8 mouse cellular contexts compared by ENCODE assay signal in genomic region chr15:86057908-86058307, GRCm38 (mm10). TPM values are rescaled to one million over a fixed set of nuclear protein-coding genes. Genes with fewer than 3 reads are reported as not detected.
DNase-seq lines count a peak whose midpoint lies in the region; ATAC-seq lines count a peak whose summit lies in the region.

No protein-coding gene starts in this region.

- H3K27me3 ChIP-seq in heart, embryonic 12.5 days (replicated peaks): no peaks in the 10 kb centered on the region; the same call in 1 of the 2 replicates
- H3K27me3 ChIP-seq in heart, embryonic 16.5 days (ENCODE audit: control insufficient read depth, insufficient read depth, low read length): no peaks in the 10 kb centered on the region
- no peaks in the 10 kb centered on the region; the same call in 1 of the 2 replicates for H3K27me3 ChIP-seq in midbrain, embryonic 11.5 days (ENCODE audit: control insufficient read depth, insufficient read depth, low read length)

- H3K4me2 ChIP-seq in heart, embryonic 12.5 days: peak overlapping the region; percentile 86
- peak overlapping the region; percentile 80 for H3K4me2 ChIP-seq in heart, embryonic 16.5 days (ENCODE audit: low read depth, low read length)
- H3K4me2 ChIP-seq in midbrain, embryonic 11.5 days: peak overlapping the region; percentile 87

- H3K9ac ChIP-seq in heart, embryonic 12.5 days: peak overlapping the region; percentile 98
- H3K9ac ChIP-seq in heart, embryonic 16.5 days (ENCODE audit: low read length): peak overlapping the region; percentile 91
- peak overlapping the region; percentile 95 for H3K9ac ChIP-seq in midbrain, embryonic 11.5 days (ENCODE audit: low read length)

- ATAC-seq in heart, embryonic 12.5 days (ENCODE audit: insufficient number of reproducible peaks, low FRiP score): no peak
- ATAC-seq in heart, embryonic 16.5 days (replicated peaks; ENCODE audit: extremely low read depth, insufficient read depth, low FRiP score): no peak
- ATAC-seq in midbrain, embryonic 11.5 days (ENCODE audit: low FRiP score): peak; percentile 57

- H3K4me1 ChIP-seq in heart, embryonic 12.5 days (replicated peaks): peaks cover 49% of the 10 kb centered on the region
- H3K4me1 ChIP-seq in heart, embryonic 16.5 days (ENCODE audit: control insufficient read depth, insufficient read depth, low read length): peaks cover 43% of the 10 kb centered on the region
- H3K4me1 ChIP-seq in midbrain, embryonic 11.5 days (ENCODE audit: control insufficient read depth, insufficient read depth, low read length): peaks cover 18% of the 10 kb centered on the region

- no peaks in the 10 kb centered on the region for H3K36me3 ChIP-seq in heart, embryonic 12.5 days
- no peaks in the 10 kb centered on the region for H3K36me3 ChIP-seq in heart, embryonic 16.5 days (ENCODE audit: control insufficient read depth, insufficient read depth)
- no peaks in the 10 kb centered on the region for H3K36me3 ChIP-seq in midbrain, embryonic 11.5 days (ENCODE audit: control insufficient read depth, insufficient read depth, low read length)

- H3K27ac ChIP-seq in heart, embryonic 12.5 days (ENCODE audit: poor library complexity, severe bottlenecking): 0 out of 2 replicates have a peak overlapping the region, but pooled peaks have one; percentile 53
- peak overlapping the region; percentile 84 for H3K27ac ChIP-seq in heart, embryonic 16.5 days (ENCODE audit: low read length)
- no peak overlapping the region for H3K27ac ChIP-seq in midbrain, embryonic 11.5 days (ENCODE audit: low read depth, low read length)

- no peak for DNase-seq in heart, adult 18-20 months
- DNase-seq in R1 (ENCODE audit: low read depth, low spot score): peak; percentile 21
- DNase-seq in midbrain, embryonic 11.5 days (ENCODE audit: low spot score, missing footprints): no peak
- DNase-seq in spleen, postnatal 4 days (ENCODE audit: low spot score in 2 of 2): no peak
- no peak for DNase-seq in frontal cortex, postnatal 14 days (ENCODE audit: low spot score in 2 of 2)
- no peak for DNase-seq in gastrocnemius, postnatal 10 days

- 7% methylated on average over 7 of the region's 7 CpGs for whole genome bisulfite sequencing in heart, embryonic 12.5 days
- 13% methylated on average over 7 of the region's 7 CpGs for WGBS in heart, embryonic 16.5 days
- WGBS in midbrain, embryonic 11.5 days: 6% methylated on average over 7 of the region's 7 CpGs

- H3K4me3 ChIP-seq in heart, embryonic 12.5 days: peak overlapping the region; percentile 90
- H3K4me3 ChIP-seq in heart, embryonic 16.5 days (ENCODE audit: low read length): peak overlapping the region; percentile 80
- H3K4me3 ChIP-seq in midbrain, embryonic 11.5 days (ENCODE audit: low read depth, low read length): peak overlapping the region; percentile 77

- H3K9me3 ChIP-seq in heart, embryonic 12.5 days (replicated peaks): no peaks in the 10 kb centered on the region
- no peaks in the 10 kb centered on the region for H3K9me3 ChIP-seq in heart, embryonic 16.5 days (replicated peaks; ENCODE audit: control insufficient read depth, low read length)
- H3K9me3 ChIP-seq in midbrain, embryonic 11.5 days (ENCODE audit: control insufficient read depth, low read length): no peaks in the 10 kb centered on the region

RNA-seq across cellular contexts. Expression of gene Gramd4, which starts 0.4 kb away (rescaled TPM):
- polyA plus RNA-seq in heart, embryonic 12.5 days (2016; fragmentation: Nextera tagmentation; extraction: Ambion mirVana): 14.3 and 14.8 TPM in 2 replicates
- total RNA-seq in heart, adult 18-20 months (2021): 10 to 100 TPM; 32.6 to 32.7 TPM
- 18.7 and 22.2 TPM in 2 replicates for polyA plus RNA-seq in heart, embryonic 16.5 days (2015; fragmentation: Nextera tagmentation; extraction: Ambion mirVana)
- 7.8 and 8.9 TPM in 2 replicates for polyA plus RNA-seq in midbrain, embryonic 11.5 days (2014; fragmentation: Nextera tagmentation; extraction: Ambion mirVana)
- total RNA-seq in gastrocnemius, postnatal 10 days (2021): 10 to 100 TPM; 11.4 to 11.5 TPM

RNA-seq across cellular contexts. Expression of gene Celsr1, which starts 24.3 kb away (rescaled TPM):
- polyA plus RNA-seq in heart, embryonic 12.5 days (2016; fragmentation: Nextera tagmentation; extraction: Ambion mirVana): 2.0 and 2.3 TPM in 2 replicates
- 1 to 10 TPM; 5.0 to 5.1 TPM for total RNA-seq in heart, adult 18-20 months (2021)
- polyA plus RNA-seq in heart, embryonic 16.5 days (2015; fragmentation: Nextera tagmentation; extraction: Ambion mirVana): 1.7 TPM in 2 replicates
- polyA plus RNA-seq in midbrain, embryonic 11.5 days (2014; fragmentation: Nextera tagmentation; extraction: Ambion mirVana): 4.1 and 4.9 TPM in 2 replicates
- under 1 TPM; 0.73 to 0.88 TPM for total RNA-seq in gastrocnemius, postnatal 10 days (2021)
